Mouse (Mus musculus) heart, postnatal 0 days (tissue): ENCODE measurements around the gene Ggt7. TPM values are rescaled to one million over a fixed set of nuclear protein-coding genes. Genes with fewer than 3 reads are reported as not detected.

Experiments used
- ATAC-seq: fragments of 200-750 bp; cut with Nextera tagmentation; 2 replicates; pipeline ENCODE4 v1.8.0; 2017; ENCODE audit warnings: low read depth, moderate number of reproducible peaks, moderate library complexity; ENCODE audit not compliant: insufficient read depth
- DNase-seq: peaks from one replicate; pipeline ENCODE4 v3.0.0-alpha.2; 2016; ENCODE audit warnings: low spot score
- H3K27ac ChIP-seq: fragments of 300-500 bp; sonication (generic); 2 replicates; pipeline ENCODE4 v1.5.1; 2014; ENCODE audit warnings: low read depth, mild to moderate bottlenecking
- H3K27me3 ChIP-seq: fragments of 300-500 bp; sonication (generic); 2 replicates; pipeline ENCODE4 v1.6.1; 2014; ENCODE audit warnings: low read length, mixed read lengths; ENCODE audit not compliant: control insufficient read depth, insufficient read depth
- H3K36me3 ChIP-seq: fragments of 300-500 bp; sonication (generic); replicated peaks from 2 replicates; pipeline ENCODE4 v1.6.1; 2014; ENCODE audit warnings: low read length, mixed read lengths; ENCODE audit not compliant: control insufficient read depth, insufficient read depth
- H3K4me1 ChIP-seq: fragments of 300-500 bp; sonication (generic); 2 replicates; pipeline ENCODE4 v1.6.1; 2014; ENCODE audit warnings: antibody characterized with exemption; ENCODE audit not compliant: control insufficient read depth, insufficient read depth
- H3K4me2 ChIP-seq: fragments of 300-500 bp; sonication (generic); 2 replicates; pipeline ENCODE4 v1.6.1; 2014; ENCODE audit warnings: low read depth, mild to moderate bottlenecking, low read length, moderate library complexity
- H3K4me3 ChIP-seq: fragments of 300-500 bp; sonication (generic); 2 replicates; pipeline ENCODE4 v1.5.1; 2014; ENCODE audit warnings: low read depth, low read length
- H3K9ac ChIP-seq: fragments of 300-500 bp; sonication (generic); replicated peaks from 2 replicates; pipeline ENCODE4 v1.6.1; 2014; ENCODE audit warnings: low read depth, low read length, mixed read lengths
- H3K9me3 ChIP-seq: fragments of 300-500 bp; sonication (generic); replicated peaks from 2 replicates; pipeline ENCODE4 v1.6.1; 2016; ENCODE audit warnings: low read length; ENCODE audit not compliant: control insufficient read depth
- CTCF ChIP-seq: IDR thresholded peaks from 2 replicates; pipeline ENCODE4 v1.5.1; 2016; ENCODE audit warnings: antibody characterized with exemption, control low read depth, low read depth
- EP300 ChIP-seq: IDR thresholded peaks from 2 replicates; pipeline ENCODE4 v1.6.1; 2016; ENCODE audit warnings: antibody characterized with exemption, low read depth
- WGBS: fragments of 180-500 bp; shearing (Covaris S2); extraction: QIAGEN DNeasy Blood & Tissue Kit; methylation state at CpG from one replicate; pipeline ENCODE4 v1.1.7; 2014; 5-methylcytosine and 5-hydroxymethylcytosine counted together
- polyA plus RNA-seq: library from polyadenylated mRNA; unstranded; fragments of >200 nt; fragmentation: Nextera tagmentation; extraction: Ambion mirVana; gene quantifications from 2 replicates; pipeline ENCODE4 v1.2.1, GENCODE M21; 2015
- total RNA-seq: library from RNA; depleted of rRNA; stranded (reverse); fragments of >200 nt; gene quantifications from 2 replicates; pipeline ENCODE4 v1.2.3, GENCODE M21; 2014; ENCODE audit warnings: low replicate concordance

Gene Ggt7
- total and polyA plus RNA-seq, 2 experiments from 2014 or later: 0.98 to 4.7 TPM

DNA sequence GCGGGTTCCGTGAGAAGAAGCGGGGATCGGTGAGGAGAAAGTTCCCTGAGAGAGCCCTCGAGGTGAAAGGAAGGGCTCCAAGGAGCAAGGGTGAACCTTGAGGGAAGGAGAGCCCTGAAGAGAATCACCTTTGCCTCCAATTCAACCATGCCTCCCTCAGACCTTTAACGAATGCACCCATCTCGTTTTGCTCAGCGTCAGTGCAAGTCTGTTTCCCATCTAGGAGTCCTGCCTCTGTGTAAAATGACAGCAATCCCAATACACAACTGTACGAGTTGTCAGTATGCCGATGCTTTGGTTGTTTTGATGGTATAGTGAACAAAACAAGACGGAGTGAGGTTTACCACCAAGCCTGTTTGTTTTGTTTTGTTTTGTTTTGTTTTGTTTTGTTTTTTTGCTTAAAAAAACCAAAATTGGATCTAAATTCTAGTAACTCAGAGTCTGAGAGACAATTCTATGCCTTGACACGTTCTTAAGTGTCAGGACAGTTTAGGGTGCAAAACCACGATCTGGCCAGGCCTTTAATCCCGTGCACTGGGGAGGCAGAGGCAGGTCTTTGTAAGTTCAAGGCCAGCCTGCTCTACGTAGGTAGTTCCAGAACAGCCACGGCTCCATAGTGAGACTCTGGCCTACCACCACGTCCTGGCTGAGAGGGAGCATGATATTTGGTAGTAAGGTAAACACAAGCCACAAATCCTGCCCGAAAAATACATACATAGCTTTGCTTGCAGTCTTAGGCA is 664 bp upstream of the Ggt7 start:
- Histone ChIP-seq H3K27me3 (peaks cover 12% of the 10 kb centered on the region), H3K36me3 (no peaks in the 10 kb centered on the region), H3K4me2 (peak overlapping the region; percentile 95), H3K9me3 (no peaks in the 10 kb centered on the region), H3K4me3 (peak overlapping the region; percentile 87), H3K27ac (peak overlapping the region; percentile 82), H3K4me1 (peaks cover 10% of the 10 kb centered on the region), H3K9ac (peak overlapping the region; percentile 65)
- TF ChIP-seq CTCF (no peak), EP300 (no peak)
- ATAC-seq (no peak), DNase-seq (no peak)
- 25% methylated on average over 18 of the region's 18 CpGs for WGBS

DNA sequence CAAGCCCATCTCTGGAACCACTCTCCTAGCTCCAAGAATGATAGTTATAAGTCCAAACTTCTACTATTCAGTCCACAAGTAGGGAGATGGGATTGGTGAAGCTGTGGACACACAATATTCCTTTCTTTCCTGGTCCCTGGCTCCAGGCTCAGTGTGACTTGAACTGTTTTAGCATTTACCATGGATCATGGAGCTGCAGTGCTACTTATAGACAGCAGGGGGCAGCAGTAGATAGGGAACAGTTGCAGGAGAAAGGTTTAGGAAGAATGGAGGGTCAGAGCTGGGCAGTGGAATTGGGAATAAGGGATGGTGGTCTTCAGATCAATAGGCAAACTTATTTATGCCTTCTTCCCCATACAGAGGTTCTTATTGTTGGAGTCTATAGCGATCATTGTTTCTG is 2.1 kb downstream of the Ggt7 start:
- WGBS: 5% methylated on average over 1 of the region's 1 CpGs
- no peak overlapping the region for H3K4me2 ChIP-seq
- peaks cover 10% of the 10 kb centered on the region for H3K4me1 ChIP-seq

DNA sequence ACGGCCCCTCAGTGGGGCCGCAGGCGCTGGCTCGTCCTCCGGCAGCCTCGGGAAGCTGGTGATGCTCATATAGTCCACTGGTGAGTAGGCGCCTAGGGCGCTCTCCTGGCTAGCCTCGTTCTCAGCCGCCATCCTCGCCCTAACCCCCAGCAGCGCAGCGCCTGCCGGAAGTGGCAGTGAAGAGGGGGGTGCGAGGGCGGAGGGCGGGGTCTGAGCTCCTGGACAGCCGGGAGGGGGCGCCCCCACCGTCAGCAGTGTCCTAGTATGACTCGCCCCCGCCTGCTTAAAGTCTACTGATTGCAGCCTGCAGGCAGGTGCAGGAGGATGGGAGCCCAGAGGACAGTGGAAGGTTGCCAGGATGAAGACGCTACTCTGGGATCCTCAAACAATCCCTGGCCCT is 3.4 kb downstream of the Ggt7 start:
- Histone ChIP-seq H3K4me3 (peak overlapping the region; percentile 33), H3K4me1 (peaks cover 10% of the 10 kb centered on the region), H3K27me3 (peaks cover 17% of the 10 kb centered on the region), H3K36me3 (no peaks in the 10 kb centered on the region), H3K4me2 (peak overlapping the region; percentile 55), H3K9me3 (no peaks in the 10 kb centered on the region), H3K27ac (no peak overlapping the region), H3K9ac (no peak overlapping the region; the same call in 1 of the 2 replicates)
- 2% methylated on average over 23 of the region's 23 CpGs for WGBS
- ATAC-seq (no peak), DNase-seq (peak; percentile 22)
- TF ChIP-seq CTCF (0 out of 2 replicates have a peak, but pooled peaks have one; percentile 16), EP300 (no peak)

More for the DNA sequence above, 2.1 kb downstream of the Ggt7 start:
- no peak for ATAC-seq
- no peaks in the 10 kb centered on the region for H3K36me3 ChIP-seq
- H3K9ac ChIP-seq: no peak overlapping the region
- peaks cover 17% of the 10 kb centered on the region for H3K27me3 ChIP-seq
- no peak overlapping the region for H3K27ac ChIP-seq
- H3K9me3 ChIP-seq: no peaks in the 10 kb centered on the region
- peak; percentile 68 for DNase-seq
- TF ChIP-seq EP300 (no peak), CTCF (peak; percentile 99)
- H3K4me3 ChIP-seq: no peak overlapping the region

DNA sequence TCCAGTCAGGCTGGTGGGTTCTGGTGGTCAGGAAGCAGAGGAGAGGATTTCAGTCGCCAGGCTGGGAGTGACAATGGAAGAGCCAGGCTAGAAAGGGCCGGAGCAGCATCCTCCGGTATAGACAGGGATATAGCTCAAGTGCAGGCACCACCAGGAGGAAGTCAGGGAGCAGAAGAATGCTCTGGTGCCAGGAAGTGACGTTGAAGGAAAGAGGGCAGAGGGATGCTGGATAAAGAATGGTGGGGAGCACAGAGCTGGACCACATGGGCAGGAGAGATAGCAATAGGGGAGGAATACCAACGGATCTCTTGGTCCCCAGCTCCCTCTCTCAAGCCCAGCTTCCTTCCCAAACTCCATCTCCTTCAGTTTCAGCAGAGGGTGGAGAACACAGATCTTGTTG is 4.5 kb downstream of the Ggt7 start:
- Histone ChIP-seq H3K4me3 (no peak overlapping the region), H3K36me3 (no peaks in the 10 kb centered on the region), H3K27me3 (peaks cover 17% of the 10 kb centered on the region), H3K4me2 (no peak overlapping the region), H3K9me3 (no peaks in the 10 kb centered on the region), H3K4me1 (peaks cover 5% of the 10 kb centered on the region), H3K9ac (no peak overlapping the region), H3K27ac (no peak overlapping the region)
- ATAC-seq: no peak
- TF ChIP-seq EP300: no peak
- TF ChIP-seq CTCF: no peak
- DNase-seq: no peak
- WGBS: 55% methylated on average over 5 of the region's 5 CpGs

DNA sequence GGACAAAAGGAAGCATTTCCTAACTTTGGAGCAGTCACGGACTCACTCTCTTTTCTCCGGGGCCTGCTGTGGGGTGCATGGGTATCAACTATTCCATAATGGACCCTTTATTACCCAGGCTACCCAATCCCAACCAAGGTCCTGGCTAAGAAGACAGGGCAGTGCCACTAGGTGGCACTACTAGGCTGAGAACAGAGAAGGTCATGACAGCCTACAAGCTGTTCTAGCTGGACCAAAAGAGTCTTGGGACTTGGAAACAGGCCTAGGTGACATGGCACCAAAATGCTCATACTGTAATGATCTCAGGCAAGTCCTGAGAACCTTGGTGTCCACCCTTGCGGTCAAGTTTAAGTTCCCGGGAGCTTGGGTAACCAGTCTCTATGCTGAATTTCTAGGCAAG is 5.6 kb downstream of the Ggt7 start:
- TF ChIP-seq EP300 (no peak), CTCF (peak; percentile 72)
- DNase-seq: no peak

More for the DNA sequence above, 5.6 kb downstream of the Ggt7 start:
- H3K27me3 ChIP-seq: peaks cover 17% of the 10 kb centered on the region
- H3K4me1 ChIP-seq: peaks cover 4% of the 10 kb centered on the region; the same call in 1 of the 2 replicates
- no peak overlapping the region for H3K4me2 ChIP-seq
- H3K27ac ChIP-seq: no peak overlapping the region
- ATAC-seq: 0 out of 2 replicates have a peak, but pooled peaks have one; percentile 47
- no peaks in the 10 kb centered on the region for H3K36me3 ChIP-seq
- no peaks in the 10 kb centered on the region for H3K9me3 ChIP-seq
- no peak overlapping the region for H3K9ac ChIP-seq
- H3K4me3 ChIP-seq: no peak overlapping the region
- WGBS: 52% methylated on average over 4 of the region's 4 CpGs
